Mouse (Mus musculus) erythroblast, adult 5-6 weeks (primary cell): Measurements from ENCODE around the gene Cidec. TPM values are rescaled to one million over a fixed set of nuclear protein-coding genes. Genes with fewer than 3 reads are reported as not detected.

Experiments used
- ATAC-seq: replicated peaks from 2 replicates; pipeline ENCODE4 v1.8.0; 2016; ENCODE audit warnings: moderate number of reproducible peaks, mild to moderate bottlenecking, moderate TSS enrichment, inconsistent platforms; ENCODE audit not compliant: poor library complexity, low FRiP score, severe bottlenecking
- total RNA-seq, 2 experiments: library from RNA; stranded (forward) in 1 of 2; stranded (reverse) in 1 of 2; fragments of 150-400 nt in 1 of 2; fragments of 200-764, 138-1000 nt in 1 of 2; gene quantifications; 2 replicates each; pipeline versions ENCODE4 v1.2.3 to v1.2.4; 2015 to 2017; ENCODE audit warnings: low replicate concordance in 2 of 2

Gene Cidec
- total RNA-seq, 2 experiments from 2014 or later = not detected

DNA sequence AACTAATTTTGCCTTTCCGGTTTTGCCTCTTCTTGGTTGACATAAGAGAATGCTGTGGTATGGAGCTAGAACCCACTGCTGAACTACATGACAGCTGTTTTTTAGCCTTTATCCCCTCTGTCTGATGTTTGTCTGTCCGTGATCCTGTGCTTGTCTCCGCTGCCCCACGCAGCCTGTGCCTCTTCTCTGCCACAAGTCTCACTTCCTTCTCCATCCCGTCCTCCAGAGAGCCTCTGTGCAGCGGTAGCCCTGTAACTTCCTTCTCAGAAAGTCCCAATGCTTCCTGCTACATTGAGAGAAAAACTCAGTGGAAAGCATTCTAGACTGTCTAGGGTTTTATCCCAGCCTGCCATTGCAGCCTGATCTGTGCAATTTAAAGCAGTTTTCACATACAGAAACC lies 56.3 kb downstream of the Cidec start:
- ATAC-seq = no peak

DNA sequence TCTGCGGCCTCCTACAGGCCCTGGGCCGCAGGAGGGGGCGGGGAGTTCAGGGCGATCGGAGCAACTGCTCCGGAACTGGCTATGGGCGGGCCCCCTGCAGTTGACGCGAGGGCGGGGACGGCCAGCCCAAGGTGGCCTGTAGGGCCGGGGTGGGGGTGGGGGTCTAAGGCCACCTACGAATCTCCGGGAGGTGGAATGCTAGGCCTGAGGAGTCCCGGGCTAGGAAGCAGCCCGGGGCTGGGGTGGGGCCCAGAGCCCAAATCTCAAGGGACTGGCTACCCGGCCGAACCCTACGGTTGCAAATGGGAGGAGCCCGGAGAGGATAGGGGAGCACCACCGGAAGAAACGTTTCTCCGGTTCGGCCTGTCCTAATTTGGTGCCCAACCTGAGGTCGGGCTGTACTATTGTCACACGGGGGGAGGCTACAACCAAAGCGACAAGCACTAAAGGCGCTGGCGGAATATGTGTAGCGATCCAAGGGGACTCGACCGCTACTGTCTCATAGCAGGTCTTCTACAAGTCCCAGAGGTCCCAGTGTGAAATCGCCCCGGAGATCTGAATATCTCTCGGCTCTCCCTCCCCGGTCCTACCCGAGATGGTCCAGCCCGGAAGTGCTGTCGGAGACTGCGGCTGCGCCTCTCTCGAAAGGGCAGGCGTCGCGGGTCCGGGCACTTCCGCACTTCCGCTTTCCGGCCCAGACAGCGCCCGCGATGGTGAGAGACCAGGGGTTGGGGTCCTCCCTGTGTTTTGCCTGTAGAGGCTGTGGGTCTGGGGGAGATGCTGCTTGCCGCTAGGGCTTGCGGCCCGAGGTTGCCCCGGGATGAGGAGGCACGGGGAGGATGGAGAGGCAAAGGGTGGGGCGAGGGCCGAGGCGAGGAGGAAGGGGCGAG lies 57.8 kb downstream of the Cidec start, which contains the start of the genes Tada3 and Arpc4:
Gene Tada3, minus strand, starts transcription at position 388 of the 890 bp plus-strand sequence.
Gene Arpc4, plus strand, starts transcription at position 620 of the 890 bp plus-strand sequence.
- ATAC-seq = peak; percentile 85

DNA sequence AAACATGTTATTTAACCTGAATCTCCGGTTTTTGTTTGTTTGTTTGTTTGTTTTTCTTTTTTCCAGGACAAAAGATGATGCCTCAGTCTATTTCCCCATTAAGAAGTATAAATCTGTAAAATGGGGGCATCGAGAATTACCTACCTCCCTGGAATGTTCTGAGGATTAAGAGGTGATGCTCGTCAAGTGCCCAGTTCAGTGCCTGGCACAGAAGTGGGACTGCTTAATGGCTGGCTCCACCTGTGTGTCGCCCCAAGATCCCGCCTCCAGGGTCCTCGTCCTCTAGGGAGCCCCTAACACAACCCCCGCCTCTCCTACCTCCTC lies 58.4 kb downstream of the Cidec start:
- ATAC-seq = no peak

Other genes with a start within 250 kb of the Cidec start
- not detected in 2 replicates for gene Lhfpl4, start 240.4 kb downstream of the Cidec start, total RNA-seq (2015; ENCODE audit: low replicate concordance)
- not detected in 2 replicates for gene Lhfpl4, start 240.4 kb downstream of the Cidec start, total RNA-seq (2017; ENCODE audit: low replicate concordance)
- 19.0 and 35.0 TPM in 2 replicates for gene Mtmr14, start 197.9 kb downstream of the Cidec start, total RNA-seq (2015; ENCODE audit: low replicate concordance)
- gene Mtmr14, start 197.9 kb downstream of the Cidec start, total RNA-seq (2017; ENCODE audit: low replicate concordance) = 25.5 and 42.9 TPM in 2 replicates
- gene Cpne9, start 153.5 kb downstream of the Cidec start, total RNA-seq (2015; ENCODE audit: low replicate concordance) = 0.42 TPM in 1 of 2 replicates, not detected in the other
- 0.51 and 2.1 TPM in 2 replicates for gene Cpne9, start 153.5 kb downstream of the Cidec start, total RNA-seq (2017; ENCODE audit: low replicate concordance)
- gene Brpf1, start 128.6 kb downstream of the Cidec start, total RNA-seq (2015; ENCODE audit: low replicate concordance) = 12.1 and 19.2 TPM in 2 replicates
- gene Brpf1, start 128.6 kb downstream of the Cidec start, total RNA-seq (2017; ENCODE audit: low replicate concordance) = 14.3 and 16.0 TPM in 2 replicates
- gene Ogg1, start 108.8 kb downstream of the Cidec start, total RNA-seq (2015; ENCODE audit: low replicate concordance) = 0.63 and 3.1 TPM in 2 replicates
- 7.6 TPM in 1 of 2 replicates, not detected in the other for gene Ogg1, start 108.8 kb downstream of the Cidec start, total RNA-seq (2017; ENCODE audit: low replicate concordance)
- gene Camk1, start 91.8 kb downstream of the Cidec start, total RNA-seq (2015; ENCODE audit: low replicate concordance) = 4.6 and 6.5 TPM in 2 replicates
- gene Camk1, start 91.8 kb downstream of the Cidec start, total RNA-seq (2017; ENCODE audit: low replicate concordance) = 7.1 and 11.8 TPM in 2 replicates
- 6.0 and 11.1 TPM in 2 replicates for gene Tada3, start 57.9 kb downstream of the Cidec start, total RNA-seq (2015; ENCODE audit: low replicate concordance)
- gene Tada3, start 57.9 kb downstream of the Cidec start, total RNA-seq (2017; ENCODE audit: low replicate concordance) = 7.8 and 14.1 TPM in 2 replicates
- 44.5 and 54.8 TPM in 2 replicates for gene Arpc4, start 57.6 kb downstream of the Cidec start, total RNA-seq (2015; ENCODE audit: low replicate concordance)
- 81.5 and 100 TPM in 2 replicates for gene Arpc4, start 57.6 kb downstream of the Cidec start, total RNA-seq (2017; ENCODE audit: low replicate concordance)
- 3.3 TPM in 1 of 2 replicates, not detected in the other for gene Ttll3, start 46.5 kb downstream of the Cidec start, total RNA-seq (2015; ENCODE audit: low replicate concordance)
- 2.3 and 3.6 TPM in 2 replicates for gene Ttll3, start 46.5 kb downstream of the Cidec start, total RNA-seq (2017; ENCODE audit: low replicate concordance)
- not detected in 2 replicates for gene Rpusd3, start 16.4 kb downstream of the Cidec start, total RNA-seq (2015; ENCODE audit: low replicate concordance)
- gene Rpusd3, start 16.4 kb downstream of the Cidec start, total RNA-seq (2017; ENCODE audit: low replicate concordance) = 2.8 TPM in 1 of 2 replicates, not detected in the other
- gene Jagn1, start 6.8 kb upstream of the Cidec start, total RNA-seq (2015; ENCODE audit: low replicate concordance) = 8.1 and 14.4 TPM in 2 replicates
- 2.0 and 3.1 TPM in 2 replicates for gene Jagn1, start 6.8 kb upstream of the Cidec start, total RNA-seq (2017; ENCODE audit: low replicate concordance)
- 0.42 TPM in 1 of 2 replicates, not detected in the other for gene Il17re, start 22.7 kb upstream of the Cidec start, total RNA-seq (2015; ENCODE audit: low replicate concordance)
- 0.51 TPM in 1 of 2 replicates, not detected in the other for gene Il17re, start 22.7 kb upstream of the Cidec start, total RNA-seq (2017; ENCODE audit: low replicate concordance)
- gene Il17rc, start 35.7 kb upstream of the Cidec start, total RNA-seq (2015; ENCODE audit: low replicate concordance) = not detected in 2 replicates
- not detected in 2 replicates for gene Il17rc, start 35.7 kb upstream of the Cidec start, total RNA-seq (2017; ENCODE audit: low replicate concordance)
- not detected in 2 replicates for gene Creld1, start 47.5 kb upstream of the Cidec start, total RNA-seq (2015; ENCODE audit: low replicate concordance)
- 2.7 TPM in 1 of 2 replicates, not detected in the other for gene Creld1, start 47.5 kb upstream of the Cidec start, total RNA-seq (2017; ENCODE audit: low replicate concordance)
- not detected in 2 replicates for gene Prrt3, start 66.2 kb upstream of the Cidec start, total RNA-seq (2015; ENCODE audit: low replicate concordance)
- 0.34 TPM in 1 of 2 replicates, not detected in the other for gene Prrt3, start 66.2 kb upstream of the Cidec start, total RNA-seq (2017; ENCODE audit: low replicate concordance)
- 21.5 and 28.8 TPM in 2 replicates for gene Emc3, start 95.9 kb upstream of the Cidec start, total RNA-seq (2015; ENCODE audit: low replicate concordance)
- 18.2 and 21.3 TPM in 2 replicates for gene Emc3, start 95.9 kb upstream of the Cidec start, total RNA-seq (2017; ENCODE audit: low replicate concordance)
- gene Fancd2, start 95.9 kb upstream of the Cidec start, total RNA-seq (2015; ENCODE audit: low replicate concordance) = 27.8 and 40.3 TPM in 2 replicates
- 32.1 and 36.5 TPM in 2 replicates for gene Fancd2, start 95.9 kb upstream of the Cidec start, total RNA-seq (2017; ENCODE audit: low replicate concordance)
- not detected in 2 replicates for gene Fancd2os, start 165.0 kb upstream of the Cidec start, total RNA-seq (2015; ENCODE audit: low replicate concordance)
- gene Fancd2os, start 165.0 kb upstream of the Cidec start, total RNA-seq (2017; ENCODE audit: low replicate concordance) = not detected in 2 replicates
- gene Brk1, start 169.0 kb upstream of the Cidec start, total RNA-seq (2015; ENCODE audit: low replicate concordance) = 86.5 and 91.5 TPM in 2 replicates
- gene Brk1, start 169.0 kb upstream of the Cidec start, total RNA-seq (2017; ENCODE audit: low replicate concordance) = 36.9 and 54.7 TPM in 2 replicates
- 6.3 and 11.5 TPM in 2 replicates for gene Vhl, start 188.2 kb upstream of the Cidec start, total RNA-seq (2015; ENCODE audit: low replicate concordance)
- 3.6 and 8.9 TPM in 2 replicates for gene Vhl, start 188.2 kb upstream of the Cidec start, total RNA-seq (2017; ENCODE audit: low replicate concordance)
- gene Irak2, start 202.7 kb upstream of the Cidec start, total RNA-seq (2015; ENCODE audit: low replicate concordance) = 18.8 and 56.0 TPM in 2 replicates
- 58.7 and 68.4 TPM in 2 replicates for gene Irak2, start 202.7 kb upstream of the Cidec start, total RNA-seq (2017; ENCODE audit: low replicate concordance)